Mouse (Mus musculus): ENCODE data around the gene Dvl3.

- no peak for TF ChIP-seq CTCF (IDR thresholded peaks at IDR 0.05; ENCODE audit: borderline replicate concordance, control insufficient read depth, extremely low read depth, insufficient read depth, low read length, poor library complexity)
- TF ChIP-seq POLR2A (IDR thresholded peaks at IDR 0.05; ENCODE audit: control insufficient read depth, extremely low read depth, insufficient read depth, low read length, poor library complexity), result peak; percentile 42; the same call in 1 of the 2 replicates
Measured at GRCm38 (mm10) chr16:20535296-20536080, 18.7 kb downstream of the Dvl3 start, which contains the start of gene Ap2m1.

Measured in thymus, adult 2 months (tissue).